ENCODE assay signal across 8 mouse cellular contexts in the genomic region with DNA sequence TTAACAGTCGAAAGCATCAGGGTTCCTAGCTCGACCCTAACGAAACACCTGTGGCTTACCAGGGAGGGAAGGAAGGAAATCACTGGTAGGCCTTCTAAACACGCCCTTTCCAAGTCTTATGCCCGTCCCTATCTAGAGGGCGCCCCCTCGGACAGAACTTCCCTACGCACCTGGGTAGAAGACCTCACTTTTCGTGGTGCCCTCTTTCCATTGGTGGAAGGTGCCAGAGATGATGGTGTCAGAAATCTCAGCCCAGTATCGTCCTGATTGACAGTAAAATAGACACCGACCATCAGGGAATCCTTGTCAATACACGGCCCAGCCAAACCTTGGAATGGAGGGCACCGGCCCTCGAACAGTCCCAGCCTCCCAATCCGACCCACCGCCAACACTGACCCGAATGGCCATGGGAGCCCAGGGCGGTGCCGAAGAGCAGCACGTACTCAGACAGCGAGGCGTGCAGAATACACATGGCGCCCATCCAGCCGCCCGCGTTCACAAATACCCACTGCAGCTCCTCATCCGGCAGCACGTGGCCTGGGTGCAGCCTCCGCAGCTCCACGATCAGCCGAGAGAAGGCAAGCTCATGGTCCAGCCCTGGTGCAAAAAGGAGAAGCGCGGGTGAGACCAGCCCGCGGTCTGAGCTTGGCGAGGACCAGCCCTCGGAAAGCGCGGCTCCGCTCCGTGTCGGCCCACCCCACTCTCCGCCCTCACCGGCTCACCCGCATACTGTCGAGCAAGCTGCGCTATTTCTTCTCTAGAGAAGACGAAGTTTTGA. TPM values are rescaled to one million over a fixed set of nuclear protein-coding genes. Genes with fewer than 3 reads are reported as not detected.
DNase-seq lines count a peak whose midpoint lies in the region; ATAC-seq and TF ChIP-seq lines count a peak whose summit lies in the region.

No protein-coding gene starts in this region.

- no peaks in the 10 kb centered on the region; the same call in 1 of the 2 replicates for H3K4me1 ChIP-seq in bone marrow, adult 2 months (ENCODE audit: control insufficient read depth, insufficient read depth, low read length)
- H3K4me1 ChIP-seq in forebrain, embryonic 12.5 days = peaks cover 27% of the 10 kb centered on the region
- H3K4me1 ChIP-seq in liver, embryonic 13.5 days (replicated peaks) = peaks cover 25% of the 10 kb centered on the region
- H3K4me1 ChIP-seq in neural tube, embryonic 13.5 days (replicated peaks) = peaks cover 19% of the 10 kb centered on the region

- H3K9ac ChIP-seq in forebrain, embryonic 12.5 days = peak overlapping the region; percentile 79
- H3K9ac ChIP-seq in liver, embryonic 13.5 days = peak overlapping the region; percentile 77
- H3K9ac ChIP-seq in neural tube, embryonic 13.5 days = peak overlapping the region; percentile 83

- peak overlapping the region; percentile 91 for H3K4me2 ChIP-seq in forebrain, embryonic 12.5 days
- H3K4me2 ChIP-seq in liver, embryonic 13.5 days = peak overlapping the region; percentile 97
- H3K4me2 ChIP-seq in neural tube, embryonic 13.5 days = peak overlapping the region; percentile 84

- H3K4me3 ChIP-seq in bone marrow, adult 2 months (replicated peaks; ENCODE audit: control insufficient read depth, low read depth, low read length) = peak overlapping the region; percentile 82
- peak overlapping the region; percentile 73 for H3K4me3 ChIP-seq in forebrain, embryonic 12.5 days (replicated peaks)
- H3K4me3 ChIP-seq in liver, embryonic 13.5 days (replicated peaks) = peak overlapping the region; percentile 72
- H3K4me3 ChIP-seq in neural tube, embryonic 13.5 days = peak overlapping the region; percentile 79

- peaks cover 12% of the 10 kb centered on the region for H3K36me3 ChIP-seq in forebrain, embryonic 12.5 days (replicated peaks)
- H3K36me3 ChIP-seq in liver, embryonic 13.5 days = peaks cover 13% of the 10 kb centered on the region
- peaks cover 12% of the 10 kb centered on the region for H3K36me3 ChIP-seq in neural tube, embryonic 13.5 days

- H3K9me3 ChIP-seq in forebrain, embryonic 12.5 days = peaks cover 2% of the 10 kb centered on the region; the same call in 1 of the 2 replicates
- H3K9me3 ChIP-seq in liver, embryonic 13.5 days (replicated peaks) = no peaks in the 10 kb centered on the region
- H3K9me3 ChIP-seq in neural tube, embryonic 13.5 days = no peaks in the 10 kb centered on the region

- no peak for TF ChIP-seq CTCF in bone marrow, adult 2 months (IDR thresholded peaks at IDR 0.05; ENCODE audit: control insufficient read depth, insufficient read depth, low read length)

- WGBS in bone marrow, adult 2 months = under 1% methylated on average over 48 of the region's 48 CpGs
- WGBS in forebrain, embryonic 12.5 days = under 1% methylated on average over 48 of the region's 48 CpGs
- WGBS in liver, embryonic 13.5 days (ENCODE audit: insufficient replicate concordance) = under 1% methylated on average over 48 of the region's 48 CpGs
- WGBS in neural tube, embryonic 13.5 days = under 1% methylated on average over 48 of the region's 48 CpGs

- peak overlapping the region; percentile 89 for H3K27ac ChIP-seq in bone marrow, adult 2 months (ENCODE audit: control insufficient read depth, insufficient read depth, low read depth, low read length, poor library complexity)
- peak overlapping the region; percentile 84 for H3K27ac ChIP-seq in forebrain, embryonic 12.5 days
- peak overlapping the region; percentile 72 for H3K27ac ChIP-seq in liver, embryonic 13.5 days
- H3K27ac ChIP-seq in neural tube, embryonic 13.5 days (replicated peaks) = peak overlapping the region; percentile 87

- peak; percentile 34 for DNase-seq in kidney, adult 9 months
- DNase-seq in kidney, postnatal 10 days = no peak
- no peak for DNase-seq in liver, embryonic 13.5 days
- no peak for DNase-seq in urinary bladder, postnatal 10 days (ENCODE audit: low spot score)

- TF ChIP-seq POLR2A in bone marrow, adult 2 months (IDR thresholded peaks at IDR 0.05; ENCODE audit: borderline replicate concordance, control insufficient read depth, low read depth, low read length) = no peak

- no peaks in the 10 kb centered on the region for H3K27me3 ChIP-seq in forebrain, embryonic 12.5 days
- no peaks in the 10 kb centered on the region for H3K27me3 ChIP-seq in liver, embryonic 13.5 days
- H3K27me3 ChIP-seq in neural tube, embryonic 13.5 days = no peaks in the 10 kb centered on the region

- peak; percentile 77 for ATAC-seq in forebrain, embryonic 12.5 days (ENCODE audit: low FRiP score)
- ATAC-seq in inflammation-experienced regulatory T-cells, adult 6 months = peak; percentile 58
- ATAC-seq in liver, embryonic 13.5 days (ENCODE audit: low read depth) = peak; percentile 84
- peak; percentile 87 for ATAC-seq in neural tube, embryonic 13.5 days (ENCODE audit: low read depth)

RNA-seq across cellular contexts. Expression of gene Arid3c, which starts 9.6 kb away (rescaled TPM):
- polyA plus RNA-seq in bone marrow, adult 2 months (2011; ENCODE audit: insufficient read depth, insufficient read length, low replicate concordance, missing spikeins) = not detected in 2 replicates
- 0.42 and 0.46 TPM in 2 replicates for polyA plus RNA-seq in forebrain, embryonic 12.5 days (2016; fragmentation: Nextera tagmentation; extraction: Ambion mirVana)
- polyA plus RNA-seq in inflammation-experienced regulatory T-cells, adult 6 months (2017; shearing (Covaris generic)) = not detected
- polyA plus RNA-seq in liver, embryonic 13.5 days (2015; fragmentation: Nextera tagmentation; extraction: Ambion mirVana) = not detected in 2 replicates
- 1.6 and 2.2 TPM in 2 replicates for polyA plus RNA-seq in neural tube, embryonic 13.5 days (2015; fragmentation: Nextera tagmentation; extraction: Ambion mirVana)

RNA-seq across cellular contexts. Expression of gene Galt, which starts 14.5 kb away (rescaled TPM):
- 12.3 and 26.9 TPM in 2 replicates for polyA plus RNA-seq in bone marrow, adult 2 months (2011; ENCODE audit: insufficient read depth, insufficient read length, low replicate concordance, missing spikeins)
- 16.6 and 19.8 TPM in 2 replicates for polyA plus RNA-seq in forebrain, embryonic 12.5 days (2016; fragmentation: Nextera tagmentation; extraction: Ambion mirVana)
- polyA plus RNA-seq in inflammation-experienced regulatory T-cells, adult 6 months (2017; shearing (Covaris generic)) = 100 to 1,000 TPM in 1 of 3 experiments, 10 to 100 TPM in 2; 43.1 to 105 (median 70.1) TPM
- polyA plus RNA-seq in liver, embryonic 13.5 days (2015; fragmentation: Nextera tagmentation; extraction: Ambion mirVana) = 22.5 and 25.0 TPM in 2 replicates
- polyA plus RNA-seq in neural tube, embryonic 13.5 days (2015; fragmentation: Nextera tagmentation; extraction: Ambion mirVana) = 35.4 and 38.0 TPM in 2 replicates

RNA-seq across cellular contexts. Expression of gene Sigmar1, which starts 15.4 kb away (rescaled TPM):
- 6.0 and 13.4 TPM in 2 replicates for polyA plus RNA-seq in bone marrow, adult 2 months (2011; ENCODE audit: insufficient read depth, insufficient read length, low replicate concordance, missing spikeins)
- 57.3 and 57.8 TPM in 2 replicates for polyA plus RNA-seq in forebrain, embryonic 12.5 days (2016; fragmentation: Nextera tagmentation; extraction: Ambion mirVana)
- polyA plus RNA-seq in inflammation-experienced regulatory T-cells, adult 6 months (2017; shearing (Covaris generic)) = 10 to 100 TPM; 31.8 to 42.9 (median 34.1) TPM
- polyA plus RNA-seq in liver, embryonic 13.5 days (2015; fragmentation: Nextera tagmentation; extraction: Ambion mirVana) = 45.1 and 45.2 TPM in 2 replicates
- 75.1 and 75.2 TPM in 2 replicates for polyA plus RNA-seq in neural tube, embryonic 13.5 days (2015; fragmentation: Nextera tagmentation; extraction: Ambion mirVana)

RNA-seq across cellular contexts. Expression of gene Dctn3, which starts 17.6 kb away (rescaled TPM):
- 24.0 and 48.2 TPM in 2 replicates for polyA plus RNA-seq in bone marrow, adult 2 months (2011; ENCODE audit: insufficient read depth, insufficient read length, low replicate concordance, missing spikeins)
- polyA plus RNA-seq in forebrain, embryonic 12.5 days (2016; fragmentation: Nextera tagmentation; extraction: Ambion mirVana) = 159 and 179 TPM in 2 replicates
- polyA plus RNA-seq in inflammation-experienced regulatory T-cells, adult 6 months (2017; shearing (Covaris generic)) = 100 to 1,000 TPM in 1 of 3 experiments, 10 to 100 TPM in 2; 88.8 to 122 (median 95.5) TPM
- 86.4 and 90.0 TPM in 2 replicates for polyA plus RNA-seq in liver, embryonic 13.5 days (2015; fragmentation: Nextera tagmentation; extraction: Ambion mirVana)
- 278 and 317 TPM in 2 replicates for polyA plus RNA-seq in neural tube, embryonic 13.5 days (2015; fragmentation: Nextera tagmentation; extraction: Ambion mirVana)

RNA-seq across cellular contexts. Expression of gene Rpp25l, which starts 27.2 kb away (rescaled TPM):
- polyA plus RNA-seq in bone marrow, adult 2 months (2011; ENCODE audit: insufficient read depth, insufficient read length, low replicate concordance, missing spikeins) = 30.1 and 37.2 TPM in 2 replicates
- 77.0 and 79.1 TPM in 2 replicates for polyA plus RNA-seq in forebrain, embryonic 12.5 days (2016; fragmentation: Nextera tagmentation; extraction: Ambion mirVana)
- polyA plus RNA-seq in inflammation-experienced regulatory T-cells, adult 6 months (2017; shearing (Covaris generic)) = 10 to 100 TPM; 51.3 to 65.6 (median 54.5) TPM
- 38.6 and 40.8 TPM in 2 replicates for polyA plus RNA-seq in liver, embryonic 13.5 days (2015; fragmentation: Nextera tagmentation; extraction: Ambion mirVana)
- 62.6 and 63.4 TPM in 2 replicates for polyA plus RNA-seq in neural tube, embryonic 13.5 days (2015; fragmentation: Nextera tagmentation; extraction: Ambion mirVana)
